Mouse (Mus musculus) heart, embryonic 10.5 days (tissue): Measurements from ENCODE around the gene Gm14139. TPM values are rescaled to one million over a fixed set of nuclear protein-coding genes. Genes with fewer than 3 reads are reported as not detected.

Experiments
- polyA plus RNA-seq: library from polyadenylated mRNA; unstranded; fragments of >200 nt; fragmentation: Nextera tagmentation; extraction: Ambion mirVana; gene quantifications from 2 replicates; pipeline ENCODE4 v1.2.1, GENCODE M21; 2016

Gm14139 gene
- polyA plus RNA-seq, 1 experiment from 2014 or later: 0.16 TPM

Other genes with a start within 250 kb of the Gm14139 start
- 4.3 and 5.7 TPM in 2 replicates for gene Zfp120, start 45.0 kb upstream of the Gm14139 start, polyA plus RNA-seq
- gene Gm10770, start 2.1 kb upstream of the Gm14139 start, polyA plus RNA-seq: not detected in 2 replicates
- gene Zfp937, start 36.3 kb downstream of the Gm14139 start, polyA plus RNA-seq: 5.6 and 7.0 TPM in 2 replicates
- gene Gm21994, start 73.8 kb downstream of the Gm14139 start, polyA plus RNA-seq: 4.0 and 4.8 TPM in 2 replicates
- gene Gm14124, start 75.8 kb downstream of the Gm14139 start, polyA plus RNA-seq: not detected in 2 replicates
- 1.9 and 2.7 TPM in 2 replicates for gene Gm10130, start 141.9 kb downstream of the Gm14139 start, polyA plus RNA-seq
- gene 3300002I08Rik, start 181.0 kb downstream of the Gm14139 start, polyA plus RNA-seq: 4.9 and 6.7 TPM in 2 replicates